Mouse (Mus musculus): ENCODE data around the gene Lmbrd2. TPM values are rescaled to one million over a fixed set of nuclear protein-coding genes. Genes with fewer than 3 reads are reported as not detected.

The Lmbrd2 gene
- polyA plus RNA-seq, 1 experiment from 2014 or later = 2.0 TPM

Other genes with a start within 250 kb of the Lmbrd2 start
- not detected in 2 replicates for gene Ranbp3l, start 172.6 kb upstream of the Lmbrd2 start, polyA plus RNA-seq (2016; fragmentation: Nextera tagmentation; extraction: Ambion mirVana)
- gene Nadk2, start 69.3 kb upstream of the Lmbrd2 start, polyA plus RNA-seq (2016; fragmentation: Nextera tagmentation; extraction: Ambion mirVana) = 29.2 and 30.8 TPM in 2 replicates
- gene Skp2, start 14.9 kb downstream of the Lmbrd2 start, polyA plus RNA-seq (2016; fragmentation: Nextera tagmentation; extraction: Ambion mirVana) = 128 and 138 TPM in 2 replicates
- gene Ugt3a1, start 136.3 kb downstream of the Lmbrd2 start, polyA plus RNA-seq (2016; fragmentation: Nextera tagmentation; extraction: Ambion mirVana) = not detected in 2 replicates
- not detected in 2 replicates for gene Ugt3a2, start 195.0 kb downstream of the Lmbrd2 start, polyA plus RNA-seq (2016; fragmentation: Nextera tagmentation; extraction: Ambion mirVana)